Mouse (Mus musculus): ENCODE measurements around the gene Fam110a.
A peak's percentile ranks its signal among the peaks of the same experiment; 100 is the strongest.

The Fam110a gene

DNA sequence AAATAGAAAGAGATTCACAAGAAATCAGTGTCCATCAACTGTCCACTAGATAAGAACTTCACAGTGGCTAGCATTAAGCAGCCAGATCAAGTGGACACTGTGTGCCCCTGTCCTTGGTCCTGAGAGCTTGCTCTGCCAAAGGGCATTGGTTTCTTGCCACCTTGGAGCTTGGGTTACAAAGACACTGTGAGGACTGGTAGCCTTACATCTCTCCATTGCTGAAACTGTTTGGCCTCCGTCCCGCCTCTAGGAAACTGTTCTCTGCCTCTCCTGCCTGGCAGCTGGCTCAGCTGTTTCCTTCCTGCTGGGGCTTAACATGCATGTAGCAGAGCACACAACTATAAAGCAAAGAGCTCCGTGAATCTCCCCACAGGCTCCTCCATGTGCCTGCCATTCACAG lies 42.1 kb downstream of the Fam110a start:
- DNase-seq (ENCODE audit: low read depth, low spot score) = no peak

DNA sequence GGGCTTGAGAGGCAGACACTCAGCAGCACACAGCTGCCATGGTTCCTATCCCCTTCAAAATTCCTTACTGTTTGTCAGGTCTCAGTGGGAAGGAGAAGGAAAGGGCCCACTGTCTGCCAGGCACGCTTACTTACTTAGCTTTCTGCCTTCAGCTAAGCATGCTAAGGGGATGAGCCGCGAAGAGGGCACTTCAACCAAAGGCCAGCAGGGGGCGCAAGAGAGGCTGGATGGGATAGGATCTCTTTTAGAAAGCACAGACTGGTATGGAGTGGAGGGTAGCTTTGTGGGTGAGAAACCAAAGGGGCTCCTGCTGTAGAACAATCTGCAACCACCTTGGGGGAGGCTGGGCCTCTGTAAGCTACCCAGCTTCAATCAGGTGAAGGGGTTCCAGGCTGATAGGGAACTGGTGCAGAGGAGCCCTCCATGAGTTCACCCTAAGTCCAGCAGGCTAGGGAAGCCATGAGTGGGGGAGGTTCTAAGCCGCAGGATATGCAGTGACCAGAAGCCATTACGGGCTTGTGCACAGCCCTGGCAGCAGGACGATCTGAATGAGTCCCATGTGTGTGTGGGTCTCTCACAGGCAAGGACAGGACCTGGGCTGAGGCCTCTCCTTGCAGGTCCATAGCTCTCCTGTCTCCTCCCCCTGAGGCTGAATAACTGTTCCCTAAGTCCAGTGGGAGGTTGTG lies 49.5 kb downstream of the Fam110a start:
- DNase-seq (ENCODE audit: low read depth, low spot score) = peak; percentile 67

DNA sequence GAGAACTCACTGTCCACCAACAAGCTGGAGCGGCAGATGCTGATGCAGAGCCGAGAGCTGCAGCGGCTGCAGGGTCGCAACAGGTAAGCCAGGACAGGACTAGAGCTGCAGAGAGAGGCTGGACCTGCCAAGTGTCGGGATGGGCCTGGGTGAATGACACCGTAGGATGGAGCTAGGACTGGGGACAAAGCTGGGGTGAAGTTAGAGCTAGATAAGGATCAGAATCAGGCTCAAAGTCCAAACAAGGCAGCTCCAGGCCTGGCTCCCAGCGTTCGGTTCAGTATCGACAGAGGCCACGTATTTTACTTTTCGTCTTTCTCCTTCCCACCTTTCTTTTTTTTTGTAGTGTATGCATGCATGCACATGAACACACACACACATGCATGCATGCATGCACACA lies 52.9 kb downstream of the Fam110a start:
- no peak for DNase-seq (ENCODE audit: low read depth, low spot score)

DNA sequence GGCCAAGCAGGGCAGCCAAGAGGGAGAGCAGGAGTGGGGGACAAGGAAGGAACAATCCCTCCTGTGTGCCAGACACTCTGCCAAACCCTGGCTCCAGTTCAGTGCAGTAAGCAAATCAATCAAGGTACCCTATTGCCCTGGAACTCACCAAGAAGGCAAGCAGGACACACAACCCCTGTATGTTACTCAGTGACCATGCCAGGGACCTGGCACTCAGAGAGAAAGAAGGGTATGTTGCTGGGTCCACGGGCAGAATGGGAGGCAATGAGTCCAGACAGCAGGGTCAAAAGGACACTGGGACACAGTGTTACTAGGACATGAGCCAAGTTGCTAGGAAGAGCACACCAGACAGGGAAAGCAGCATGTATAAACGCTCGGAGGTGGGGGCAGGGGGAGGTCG lies 54.3 kb downstream of the Fam110a start:
- no peak for DNase-seq (ENCODE audit: low read depth, low spot score)

DNA sequence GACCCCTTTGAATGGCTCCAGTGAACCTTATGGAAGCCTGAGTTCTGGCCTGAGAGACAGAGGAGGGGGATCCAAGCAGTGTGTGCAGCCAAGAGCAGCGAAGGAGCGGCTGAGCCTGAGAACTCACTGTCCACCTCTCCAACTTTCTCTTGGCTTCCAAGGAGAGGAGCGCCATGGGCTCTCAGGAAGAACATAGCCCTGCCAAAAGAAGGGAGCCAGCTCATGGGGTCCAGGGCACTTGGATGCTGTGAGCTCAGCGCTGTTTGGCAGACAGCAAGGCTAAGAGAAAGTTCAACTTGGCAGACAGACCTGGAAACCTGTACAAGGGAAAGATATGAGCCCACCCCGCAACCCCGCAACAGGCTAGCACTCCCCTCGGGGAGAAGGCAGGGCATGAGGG lies 55.7 kb downstream of the Fam110a start:
- DNase-seq (ENCODE audit: low read depth, low spot score) = no peak

DNA sequence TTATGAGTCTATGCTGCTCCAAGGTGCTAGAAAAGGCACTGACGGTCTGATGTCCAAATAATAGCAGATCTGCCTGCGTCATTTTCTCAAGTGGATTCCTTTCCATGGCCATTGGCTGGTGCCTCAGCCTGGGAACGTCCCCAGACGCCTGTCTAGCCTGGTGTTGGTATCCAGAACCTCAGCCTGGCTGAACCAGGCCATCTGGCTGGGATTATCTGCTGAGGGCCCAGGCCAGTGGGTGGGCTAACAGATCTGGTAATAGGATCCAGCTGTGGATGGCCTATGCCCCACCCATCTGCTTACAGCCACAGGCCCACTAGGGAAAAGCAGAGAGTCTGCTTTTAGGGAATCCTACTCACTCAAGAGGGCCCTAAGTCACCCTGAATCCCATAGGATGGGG lies 58.4 kb downstream of the Fam110a start:
- no peak for DNase-seq (ENCODE audit: low read depth, low spot score)

DNA sequence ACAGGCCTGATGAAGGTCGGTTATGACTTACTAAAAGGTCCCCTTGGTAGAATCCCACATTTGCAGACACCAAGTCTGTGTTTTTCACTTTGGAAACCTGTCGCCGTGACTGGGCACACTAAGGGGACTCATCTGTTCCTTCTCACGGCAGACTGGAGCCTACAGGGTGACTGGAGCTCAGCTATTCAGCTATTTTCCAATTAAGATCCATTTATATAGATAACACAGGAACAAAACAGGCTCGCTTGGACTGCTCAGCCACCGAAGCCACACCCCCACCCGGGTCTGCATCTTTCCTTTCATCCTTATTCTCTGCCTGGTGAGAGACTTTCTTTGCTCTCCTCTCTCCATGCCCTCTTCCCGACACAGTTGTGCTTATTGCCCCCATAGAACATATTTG lies 59.0 kb downstream of the Fam110a start:
- no peak for DNase-seq (ENCODE audit: low read depth, low spot score)
